Mouse (Mus musculus): Measurements from ENCODE around the gene Gabpb2. TPM values are rescaled to one million over a fixed set of nuclear protein-coding genes. Genes with fewer than 3 reads are reported as not detected.

Gabpb2 gene
- polyA plus RNA-seq, 1 experiment from 2014 or later, result 3.1 TPM

DNA sequence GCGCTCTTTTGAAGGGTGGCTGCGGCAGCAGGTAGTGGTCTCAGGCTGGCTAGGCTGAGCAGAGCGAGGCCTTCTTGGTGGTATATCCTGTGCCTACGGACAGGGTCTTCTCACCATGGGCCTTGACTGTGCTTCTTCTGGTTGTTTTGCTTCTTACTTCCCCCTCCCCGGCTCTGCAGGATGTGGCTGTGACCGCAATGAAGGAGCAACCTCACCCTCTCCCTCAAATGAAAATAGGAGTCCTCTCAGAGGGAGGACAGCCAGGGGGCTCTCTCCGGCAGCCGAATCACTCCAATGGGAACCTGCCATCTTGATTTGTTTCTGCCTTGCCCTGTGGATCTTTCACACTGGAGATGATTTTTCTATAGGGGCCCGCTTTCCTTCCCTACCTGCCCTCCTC, 76.2 kb downstream of the Gabpb2 start:
- ATAC-seq, result no peak
- Histone ChIP-seq H3K9me3 (ENCODE audit: control insufficient read depth) (no peaks in the 10 kb centered on the region), H3K27ac (ENCODE audit: low read depth, low read length) (no peak overlapping the region), H3K4me3 (ENCODE audit: low read depth, low read length) (no peak overlapping the region), H3K27me3 (replicated peaks; ENCODE audit: control insufficient read depth, insufficient read depth, low read length) (no peaks in the 10 kb centered on the region), H3K9ac (ENCODE audit: low read depth, low read length) (no peak overlapping the region), H3K4me1 (replicated peaks; ENCODE audit: control insufficient read depth, insufficient read depth, low read length) (no peaks in the 10 kb centered on the region), H3K4me2 (replicated peaks; ENCODE audit: low read depth) (no peak overlapping the region), H3K36me3 (ENCODE audit: control insufficient read depth, insufficient read depth) (peaks cover 17% of the 10 kb centered on the region)
- TF ChIP-seq CTCF (IDR thresholded peaks at IDR 0.05; ENCODE audit: low read depth), result no peak
- 92% methylated on average over 9 of the region's 9 CpGs for WGBS

DNA sequence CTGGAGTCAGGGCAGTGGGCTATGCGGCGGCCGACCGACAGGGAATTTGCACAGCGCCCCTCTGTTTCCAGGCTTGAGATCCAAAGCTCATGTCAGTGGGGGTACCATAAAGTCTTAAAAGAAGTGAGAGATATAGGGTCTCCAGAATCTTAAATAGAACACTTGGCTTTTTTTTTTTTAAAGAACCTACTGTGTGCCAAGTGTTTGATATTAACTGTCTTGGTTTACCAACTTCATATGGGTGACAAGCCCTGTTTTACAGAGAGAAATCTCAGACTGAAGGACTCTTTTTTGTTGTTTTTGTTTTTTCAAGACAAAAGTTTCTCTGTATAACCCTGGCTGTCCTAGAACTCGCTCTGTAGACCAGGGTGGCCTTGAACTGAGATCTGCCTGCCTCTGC, 76.9 kb downstream of the Gabpb2 start:
- 94% methylated on average over 6 of the region's 6 CpGs for WGBS
- no peaks in the 10 kb centered on the region for H3K4me1 ChIP-seq (replicated peaks; ENCODE audit: control insufficient read depth, insufficient read depth, low read length)

DNA sequence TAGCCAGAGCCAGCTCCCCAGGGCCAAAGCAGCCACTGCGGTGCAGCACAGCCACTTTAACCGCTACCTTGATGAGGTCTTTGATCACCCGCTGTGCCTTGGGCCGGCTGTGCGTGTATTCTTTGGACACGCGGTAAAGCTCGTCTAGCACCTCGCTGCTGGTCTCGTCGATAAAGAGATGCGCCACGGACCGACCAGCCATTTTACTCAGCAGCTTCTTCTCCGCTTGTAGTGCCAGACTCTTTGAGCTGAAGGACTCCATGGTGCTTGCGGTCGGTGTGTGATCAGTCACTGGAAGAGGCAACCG, 77.5 kb downstream of the Gabpb2 start:
- Histone ChIP-seq H3K9ac (ENCODE audit: low read depth, low read length) (no peak overlapping the region), H3K27me3 (replicated peaks; ENCODE audit: control insufficient read depth, insufficient read depth, low read length) (no peaks in the 10 kb centered on the region), H3K4me1 (replicated peaks; ENCODE audit: control insufficient read depth, insufficient read depth, low read length) (no peaks in the 10 kb centered on the region), H3K4me2 (replicated peaks; ENCODE audit: low read depth) (no peak overlapping the region), H3K4me3 (ENCODE audit: low read depth, low read length) (no peak overlapping the region), H3K27ac (ENCODE audit: low read depth, low read length) (peak overlapping the region; percentile 15; the same call in 1 of the 2 replicates), H3K36me3 (ENCODE audit: control insufficient read depth, insufficient read depth) (peaks cover 17% of the 10 kb centered on the region), H3K9me3 (ENCODE audit: control insufficient read depth) (no peaks in the 10 kb centered on the region)
- ATAC-seq, result no peak
- no peak for TF ChIP-seq CTCF (IDR thresholded peaks at IDR 0.05; ENCODE audit: low read depth)
- WGBS, result 73% methylated on average over 18 of the region's 18 CpGs

More for the DNA sequence above, 76.9 kb downstream of the Gabpb2 start:
- H3K36me3 ChIP-seq (ENCODE audit: control insufficient read depth, insufficient read depth), result peaks cover 17% of the 10 kb centered on the region
- H3K4me2 ChIP-seq (replicated peaks; ENCODE audit: low read depth), result no peak overlapping the region
- 0 out of 2 replicates have a peak overlapping the region, but pooled peaks have one; percentile 15 for H3K27ac ChIP-seq (ENCODE audit: low read depth, low read length)
- ATAC-seq, result no peak
- H3K9me3 ChIP-seq (ENCODE audit: control insufficient read depth), result no peaks in the 10 kb centered on the region
- H3K4me3 ChIP-seq (ENCODE audit: low read depth, low read length), result no peak overlapping the region
- H3K9ac ChIP-seq (ENCODE audit: low read depth, low read length), result no peak overlapping the region
- H3K27me3 ChIP-seq (replicated peaks; ENCODE audit: control insufficient read depth, insufficient read depth, low read length), result no peaks in the 10 kb centered on the region
- TF ChIP-seq CTCF (IDR thresholded peaks at IDR 0.05; ENCODE audit: low read depth), result no peak

DNA sequence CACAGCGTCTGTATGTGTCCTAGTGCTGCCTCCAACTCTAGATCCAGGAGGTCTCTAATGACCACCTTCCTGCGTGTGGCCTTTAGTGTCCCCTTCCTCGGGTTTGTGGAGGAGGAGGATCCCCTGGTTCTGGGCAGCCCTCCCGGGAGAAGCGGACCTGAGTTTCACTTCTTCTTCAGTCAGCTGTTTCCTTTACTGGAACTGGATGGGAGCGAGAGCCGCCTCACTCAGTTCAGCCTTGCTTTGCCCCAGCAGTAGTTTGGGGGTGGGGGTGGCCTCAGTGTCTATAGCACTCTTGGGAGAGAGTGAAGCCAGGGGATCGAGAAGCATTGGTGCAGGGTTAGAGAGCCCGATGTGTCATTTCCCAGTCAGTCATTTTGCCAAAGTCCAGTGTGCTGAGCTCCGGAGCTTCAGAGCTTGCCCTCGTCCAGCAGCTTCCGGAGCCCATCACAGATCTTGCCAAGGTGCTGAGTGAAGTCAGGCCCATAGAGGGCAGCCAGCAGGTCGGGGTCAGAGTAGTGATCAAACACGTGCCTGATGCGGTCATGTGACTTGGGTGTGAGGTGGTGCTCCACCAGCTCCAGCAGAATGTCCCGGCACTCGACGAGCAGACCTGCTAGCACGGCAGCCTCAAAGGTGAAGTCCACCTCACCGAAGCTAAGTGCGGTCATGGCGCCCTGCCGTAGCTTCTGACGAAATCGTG, 78.0 kb downstream of the Gabpb2 start:
- no peak overlapping the region for H3K9ac ChIP-seq (ENCODE audit: low read depth, low read length)
- H3K4me1 ChIP-seq (replicated peaks; ENCODE audit: control insufficient read depth, insufficient read depth, low read length), result no peaks in the 10 kb centered on the region
- no peak for TF ChIP-seq CTCF (IDR thresholded peaks at IDR 0.05; ENCODE audit: low read depth)
- H3K4me3 ChIP-seq (ENCODE audit: low read depth, low read length), result no peak overlapping the region
- no peaks in the 10 kb centered on the region for H3K27me3 ChIP-seq (replicated peaks; ENCODE audit: control insufficient read depth, insufficient read depth, low read length)
- H3K4me2 ChIP-seq (replicated peaks; ENCODE audit: low read depth), result no peak overlapping the region
- no peaks in the 10 kb centered on the region for H3K9me3 ChIP-seq (ENCODE audit: control insufficient read depth)
- H3K27ac ChIP-seq (ENCODE audit: low read depth, low read length), result no peak overlapping the region; the same call in 1 of the 2 replicates
- H3K36me3 ChIP-seq (ENCODE audit: control insufficient read depth, insufficient read depth), result peaks cover 17% of the 10 kb centered on the region
- 68% methylated on average over 25 of the region's 25 CpGs for WGBS
- ATAC-seq, result no peak

DNA sequence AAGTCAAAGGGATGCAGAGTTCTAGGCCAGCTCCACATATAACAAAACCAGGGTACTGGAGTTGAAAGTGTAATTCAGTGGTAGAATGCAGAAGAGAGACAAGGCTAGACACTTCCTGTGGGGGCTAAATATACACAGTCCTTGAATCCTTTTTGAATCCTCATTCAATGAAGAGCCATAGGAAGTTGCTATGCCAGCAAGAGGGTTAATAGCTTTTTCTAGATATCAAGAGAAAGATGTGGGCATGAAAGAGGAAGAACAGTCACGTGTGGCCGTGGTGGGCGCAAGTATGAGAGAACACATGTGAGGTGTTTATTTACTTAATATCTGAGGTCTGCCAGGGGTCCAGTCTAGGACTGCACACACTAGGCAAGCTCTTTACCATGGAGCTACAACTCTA, 81.4 kb downstream of the Gabpb2 start:
- TF ChIP-seq CTCF (IDR thresholded peaks at IDR 0.05; ENCODE audit: low read depth), result no peak
- H3K27me3 ChIP-seq (replicated peaks; ENCODE audit: control insufficient read depth, insufficient read depth, low read length), result no peaks in the 10 kb centered on the region
- no peak overlapping the region for H3K4me2 ChIP-seq (replicated peaks; ENCODE audit: low read depth)
- no peak overlapping the region for H3K27ac ChIP-seq (ENCODE audit: low read depth, low read length)
- H3K36me3 ChIP-seq (ENCODE audit: control insufficient read depth, insufficient read depth), result peaks cover 17% of the 10 kb centered on the region
- no peak overlapping the region for H3K9ac ChIP-seq (ENCODE audit: low read depth, low read length)
- peaks cover 7% of the 10 kb centered on the region; the same call in 1 of the 2 replicates for H3K4me1 ChIP-seq (replicated peaks; ENCODE audit: control insufficient read depth, insufficient read depth, low read length)
- no peak overlapping the region for H3K4me3 ChIP-seq (ENCODE audit: low read depth, low read length)
- whole genome bisulfite sequencing, result 73% methylated on average over 3 of the region's 3 CpGs
- no peaks in the 10 kb centered on the region for H3K9me3 ChIP-seq (ENCODE audit: control insufficient read depth)
- ATAC-seq, result no peak

DNA sequence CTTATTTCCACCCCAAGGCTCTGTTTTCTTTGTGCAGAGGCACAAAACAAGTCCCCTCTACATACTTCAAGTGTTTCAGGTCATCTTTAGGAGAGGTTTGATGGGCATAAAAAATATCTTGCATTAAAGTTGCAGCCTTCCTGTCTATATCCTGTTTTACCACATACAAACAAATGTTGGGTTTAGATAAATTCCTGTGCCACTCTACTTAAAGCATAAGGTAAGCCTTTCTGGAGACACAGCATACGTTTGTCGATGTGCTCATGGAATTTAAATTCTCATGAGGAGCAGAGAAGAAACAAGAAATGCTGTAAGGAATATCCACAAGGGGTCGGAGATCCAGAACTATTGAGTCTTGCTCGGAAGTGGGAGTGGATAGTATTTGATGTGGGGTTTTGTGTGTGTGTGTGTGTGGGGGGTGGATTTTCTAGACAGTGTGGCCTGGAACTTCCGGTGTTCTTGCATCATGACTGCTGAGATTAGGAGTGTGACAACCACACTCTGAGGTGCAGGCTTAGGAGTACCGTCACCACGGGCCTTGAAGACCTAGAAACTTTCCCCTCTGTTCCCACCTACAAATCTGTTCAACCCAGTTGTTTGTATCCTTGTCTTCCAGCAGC, 82.2 kb downstream of the Gabpb2 start:
- ATAC-seq, result no peak
- Histone ChIP-seq H3K9me3 (ENCODE audit: control insufficient read depth) (no peaks in the 10 kb centered on the region), H3K9ac (ENCODE audit: low read depth, low read length) (no peak overlapping the region), H3K36me3 (ENCODE audit: control insufficient read depth, insufficient read depth) (peaks cover 21% of the 10 kb centered on the region), H3K4me2 (replicated peaks; ENCODE audit: low read depth) (peak overlapping the region; percentile 69), H3K4me3 (ENCODE audit: low read depth, low read length) (no peak overlapping the region; the same call in 1 of the 2 replicates), H3K27ac (ENCODE audit: low read depth, low read length) (0 out of 2 replicates have a peak overlapping the region, but pooled peaks have one; percentile 46), H3K4me1 (replicated peaks; ENCODE audit: control insufficient read depth, insufficient read depth, low read length) (peaks cover 7% of the 10 kb centered on the region; the same call in 1 of the 2 replicates), H3K27me3 (replicated peaks; ENCODE audit: control insufficient read depth, insufficient read depth, low read length) (no peaks in the 10 kb centered on the region)
- 0 out of 2 replicates have a peak, but pooled peaks have one; percentile 6 for TF ChIP-seq CTCF (IDR thresholded peaks at IDR 0.05; ENCODE audit: low read depth)
- WGBS, result 72% methylated on average over 7 of the region's 7 CpGs

Data from intestine, postnatal 0 days (tissue).